Mouse (Mus musculus) E14TG2a.4 (cell line): ENCODE results near the gene Sytl3.
"Not testable (repeated sequence)": the region's sequence is repeated elsewhere in the genome, so short reads cannot be mapped to it uniquely, and the experiment has no call there.

Experiments
- CTCF ChIP-seq: conservative IDR thresholded peaks from 2 replicates; pipeline ENCODE4 v1.5.1; 2014; ENCODE audit warnings: low read length
- NANOG ChIP-seq: IDR thresholded peaks from 2 replicates; pipeline ENCODE4 v1.6.1; 2014; ENCODE audit warnings: borderline replicate concordance, low read length, mixed read lengths

GRCm38 (mm10) chr17:6614316-6614715 lies 44.6 kb upstream of the Sytl3 start:
- TF ChIP-seq CTCF, NANOG: not testable (repeated sequence)
